Mouse (Mus musculus) layer of hippocampus, adult 8-10 months (tissue): Measurements from ENCODE around the gene Rpn1. TPM values are rescaled to one million over a fixed set of nuclear protein-coding genes. Genes with fewer than 3 reads are reported as not detected.
"Not testable (repeated sequence)": the region's sequence is repeated elsewhere in the genome, so short reads cannot be mapped to it uniquely, and the experiment has no call there.

Experiments used
- DNase-seq, 2 experiments: peaks; one replicate each; pipeline ENCODE4 v3.0.0; 2022; ENCODE audit warnings: low spot score in 2 of 2
- total RNA-seq, 4 experiments: library from RNA; stranded (reverse); gene quantifications; 2 replicates each; pipeline ENCODE4 v1.2.4; 2022

The Rpn1 gene
- total RNA-seq, 4 experiments from 2014 or later: 164 to 216 (median 188) TPM

DNA sequence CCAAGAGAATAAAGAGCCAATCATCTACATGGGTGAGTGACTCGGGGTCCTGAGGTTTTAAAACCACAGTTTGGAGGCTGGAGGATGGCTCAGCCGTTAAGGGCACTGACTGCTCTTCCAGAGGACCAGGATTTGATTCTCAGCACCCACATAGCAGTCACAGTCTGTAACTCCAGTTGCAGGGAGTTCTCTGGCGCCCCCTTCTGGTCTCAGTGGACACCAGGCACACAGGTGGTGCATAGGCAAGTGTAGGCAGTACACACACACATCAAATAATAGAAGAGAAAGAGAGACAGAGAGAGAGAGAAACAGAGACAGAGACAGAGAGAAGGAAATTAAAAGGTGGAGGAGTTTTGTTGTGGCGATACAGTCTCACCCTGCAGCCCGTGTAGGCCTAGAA, 35.0 kb downstream of the Rpn1 start:
- DNase-seq: no peak

DNA sequence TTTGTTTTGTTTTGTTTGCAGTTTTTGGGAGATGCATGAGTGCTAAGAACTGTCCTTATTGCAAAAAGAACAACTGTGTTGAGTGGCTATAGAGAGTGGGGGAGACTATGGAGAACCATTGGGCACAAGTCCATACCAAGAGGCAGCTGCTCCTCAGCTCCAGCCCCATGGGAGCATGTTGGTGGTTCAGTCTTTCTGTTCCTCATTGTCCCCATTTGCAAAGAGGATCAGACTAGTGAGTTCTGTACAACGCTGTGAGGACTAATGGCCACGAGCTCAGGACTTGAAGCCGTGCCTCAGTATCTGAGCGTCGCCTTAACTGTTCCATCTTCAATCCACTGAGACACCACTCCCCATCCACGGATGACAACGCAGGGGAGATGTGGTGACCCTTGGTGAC, 36.5 kb downstream of the Rpn1 start:
- DNase-seq: no peak

DNA sequence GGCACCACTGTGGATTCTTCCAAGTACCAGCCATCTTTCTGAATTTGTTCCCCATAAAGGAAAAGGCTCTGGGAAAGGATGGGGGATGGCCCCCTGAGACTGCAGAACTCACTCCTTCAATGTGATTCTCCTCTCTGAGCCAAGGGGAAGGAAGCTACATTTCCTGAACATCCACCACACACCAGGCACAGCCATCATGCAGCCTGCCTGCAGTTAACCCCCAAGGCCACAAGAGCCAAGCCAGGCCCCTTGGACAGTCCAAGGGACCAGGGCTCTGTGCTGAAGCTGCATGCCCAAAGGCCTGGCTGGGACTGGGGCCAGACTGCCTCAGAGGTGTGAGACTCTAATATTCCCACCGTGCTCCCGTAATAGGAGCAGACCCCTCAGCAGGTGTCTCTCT, 37.5 kb downstream of the Rpn1 start:
- DNase-seq: no peak

DNA sequence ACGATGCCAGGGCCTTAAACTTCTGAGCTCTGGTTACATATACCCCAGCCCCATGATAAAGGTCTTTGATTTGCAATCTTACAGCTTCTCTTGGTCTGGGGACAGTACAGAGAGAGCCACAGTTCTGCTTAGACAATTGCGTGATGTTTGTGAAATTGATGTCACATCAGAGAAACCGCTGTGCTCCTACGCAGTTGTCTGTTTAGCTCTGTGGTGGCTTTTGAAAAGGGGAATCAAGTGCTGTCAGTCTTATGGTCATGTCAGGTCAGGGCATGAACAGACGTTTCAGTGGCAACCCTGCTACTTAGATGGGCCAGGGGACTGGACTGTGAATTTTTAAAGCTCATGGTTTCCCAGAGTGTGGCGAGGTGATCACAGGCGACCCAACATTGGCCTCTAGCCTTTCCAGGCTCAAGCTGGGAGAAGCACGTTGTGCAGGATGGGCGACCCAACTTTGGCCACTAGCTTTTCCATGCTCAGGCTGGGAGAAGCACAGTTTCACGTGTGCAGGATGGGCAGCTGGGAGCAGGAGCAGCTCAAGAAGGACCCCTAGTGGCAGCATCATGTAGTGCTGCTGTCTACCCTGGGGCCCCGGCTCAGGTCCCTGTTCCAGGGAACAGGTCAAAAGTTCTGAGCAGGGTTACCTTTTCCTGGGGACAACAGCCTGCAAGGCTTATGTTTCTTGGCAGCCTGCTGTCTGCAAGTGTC, 39.0 kb downstream of the Rpn1 start:
- DNase-seq: no peak

DNA sequence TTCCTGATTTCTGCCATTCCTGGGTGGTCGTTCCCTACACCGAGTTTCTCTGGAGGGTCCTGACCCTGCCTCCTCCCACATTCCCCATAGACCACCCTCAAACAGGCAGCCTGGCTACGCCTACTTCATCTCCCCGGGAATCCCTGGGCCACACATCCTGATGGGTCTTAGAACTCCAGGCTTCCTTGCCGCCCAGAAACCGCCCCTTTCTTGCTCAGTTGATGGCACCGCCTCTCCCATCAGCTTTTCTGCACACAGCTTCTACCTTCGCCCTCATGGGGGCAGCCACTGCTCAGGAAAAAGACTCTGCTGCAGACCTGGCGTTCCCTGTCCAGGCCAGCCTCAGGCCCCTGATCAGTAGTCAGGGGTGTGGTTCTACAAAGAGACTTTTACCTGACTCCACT, 39.6 kb downstream of the Rpn1 start:
- peak in 1 of 2 experiments; percentile 46 for DNase-seq

DNA sequence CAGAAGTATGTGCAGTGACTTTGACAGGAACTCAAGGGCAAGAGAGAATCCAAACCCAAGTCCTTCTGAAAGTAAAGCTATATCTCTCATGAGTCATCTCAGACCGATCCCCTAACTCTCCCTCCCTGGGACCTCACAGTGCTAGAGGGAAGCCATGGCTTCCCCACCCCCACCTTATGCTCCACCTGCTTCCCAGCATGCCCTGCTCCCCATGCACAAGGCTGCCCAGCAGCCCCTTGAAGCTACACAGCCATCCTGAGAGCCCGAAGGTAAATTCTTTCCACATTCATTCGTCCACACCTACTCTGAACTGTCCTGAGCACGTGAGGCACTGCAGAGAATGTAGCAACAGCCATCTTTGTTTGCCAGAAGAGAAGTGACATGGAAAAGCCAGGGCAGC, 40.3 kb downstream of the Rpn1 start:
- no peak for DNase-seq

DNA sequence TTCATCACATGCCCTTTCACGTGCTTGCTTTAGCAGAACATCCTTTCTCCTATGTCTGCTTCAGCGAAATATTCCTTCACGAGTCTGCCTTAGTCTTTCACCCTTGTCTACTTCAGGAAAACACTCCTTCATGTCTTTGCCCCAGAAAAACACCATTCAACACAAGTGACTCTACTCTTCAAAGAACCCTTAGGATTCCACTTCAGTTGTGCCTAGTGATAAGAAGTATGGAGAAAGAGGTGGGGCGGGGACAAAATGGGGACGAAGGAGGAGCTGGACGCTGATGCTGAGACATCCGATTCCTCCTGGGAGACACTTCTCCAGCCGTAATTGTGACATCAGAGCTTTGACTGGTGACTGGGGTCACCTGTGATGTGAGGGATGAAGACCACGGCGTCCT, 41.5 kb downstream of the Rpn1 start:
- DNase-seq: not testable (repeated sequence)

DNA sequence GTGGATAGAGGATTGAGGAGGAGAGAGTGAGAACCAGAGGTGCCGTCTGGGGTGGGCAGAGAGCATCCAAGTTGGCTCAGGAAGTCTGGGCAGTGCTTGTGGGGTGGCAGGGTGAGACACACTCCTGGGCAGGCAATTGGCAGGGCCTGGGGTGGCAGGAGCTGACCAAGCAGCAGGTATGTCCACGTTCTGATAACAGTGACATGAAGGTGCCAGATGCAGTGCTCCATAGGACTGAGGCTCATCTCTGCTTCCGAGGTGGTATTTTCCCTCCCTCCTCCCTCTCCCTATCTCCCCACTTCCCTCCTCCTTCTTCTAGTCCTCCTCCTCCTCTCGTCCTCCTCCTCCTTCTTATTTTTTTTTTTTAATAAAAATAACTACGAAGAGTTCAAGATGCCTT, 47.2 kb downstream of the Rpn1 start:
- DNase-seq: no peak

DNA sequence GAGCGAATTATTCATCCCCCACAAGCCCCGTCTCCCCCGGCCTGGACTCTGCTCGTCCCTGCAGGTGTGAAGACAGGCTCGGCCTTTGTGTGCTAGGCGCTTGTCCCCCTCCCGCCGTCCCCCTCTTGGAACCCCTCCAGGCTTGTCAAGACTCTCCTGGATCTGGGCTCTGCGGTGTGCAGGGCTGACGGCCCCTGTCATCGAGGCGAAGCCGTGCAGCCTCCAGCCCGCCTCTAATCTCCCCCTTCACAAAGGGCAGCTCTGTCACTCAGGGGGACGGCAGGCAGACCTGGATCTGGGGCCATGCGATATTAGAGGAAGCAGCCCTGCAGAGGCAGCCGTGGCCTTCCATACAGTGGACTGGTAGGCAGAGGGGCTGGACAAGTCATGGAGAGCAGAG, 47.8 kb downstream of the Rpn1 start:
- DNase-seq: no peak

DNA sequence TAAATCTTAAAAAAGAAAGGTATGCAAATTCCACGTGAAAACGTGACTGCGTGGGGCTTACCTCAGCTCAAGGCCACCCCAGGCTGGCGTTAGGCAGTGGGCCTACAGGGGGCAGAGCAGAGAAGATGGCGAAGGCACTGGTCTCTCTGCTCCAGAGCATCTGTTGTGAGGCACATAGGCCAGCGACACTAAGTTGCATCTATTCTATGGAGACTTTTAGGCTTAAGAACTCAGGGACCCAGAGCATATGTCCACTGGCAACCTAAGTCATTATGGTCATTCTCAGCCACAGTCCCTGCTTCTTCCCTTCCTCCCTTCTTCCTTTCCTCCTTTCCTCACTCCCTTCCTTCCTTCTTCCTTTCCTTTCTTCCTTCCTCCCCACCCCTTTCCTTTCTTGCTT, 48.8 kb downstream of the Rpn1 start:
- DNase-seq: no peak

DNA sequence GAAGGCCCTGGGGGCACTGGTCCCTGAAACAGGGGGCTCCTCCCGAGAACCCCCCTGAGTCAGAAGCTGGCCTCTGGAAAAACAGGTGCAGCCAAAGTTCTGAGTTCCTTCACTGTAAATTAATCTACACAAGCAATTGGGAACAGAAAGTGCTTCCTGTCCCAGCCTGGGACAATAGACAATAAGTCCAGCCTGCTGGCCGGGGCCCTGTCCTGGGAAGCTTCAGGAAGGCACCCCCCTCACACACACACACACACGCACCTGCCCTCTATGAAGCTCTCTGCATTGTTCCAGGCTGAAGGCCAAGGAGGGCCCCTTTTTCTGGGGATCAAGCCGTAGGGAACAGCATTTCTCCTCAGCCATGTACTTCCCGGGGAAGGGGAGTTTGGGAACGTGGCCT, 49.6 kb downstream of the Rpn1 start:
- DNase-seq: no peak

DNA sequence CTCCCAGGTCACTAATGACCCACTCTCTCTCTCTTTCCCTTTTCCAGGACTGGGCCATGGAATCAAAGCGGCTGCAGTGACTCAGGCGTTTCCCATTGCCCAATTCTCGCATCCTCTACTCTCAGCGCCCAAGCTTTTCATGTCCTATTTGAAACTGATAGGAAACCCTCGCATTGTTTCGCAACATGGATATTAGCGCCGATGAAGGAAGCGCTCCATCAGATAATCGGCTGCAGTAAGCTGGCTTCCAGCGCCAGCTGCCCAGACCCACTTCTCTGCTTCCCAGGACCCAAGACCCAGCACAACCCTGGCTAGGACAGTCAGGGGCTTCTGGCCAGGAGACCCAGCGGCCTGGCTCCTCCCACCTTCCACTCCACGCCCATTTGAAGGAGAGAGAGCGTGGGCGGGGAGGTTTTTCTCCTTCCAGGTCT, 51.9 kb downstream of the Rpn1 start:
- DNase-seq: no peak

DNA sequence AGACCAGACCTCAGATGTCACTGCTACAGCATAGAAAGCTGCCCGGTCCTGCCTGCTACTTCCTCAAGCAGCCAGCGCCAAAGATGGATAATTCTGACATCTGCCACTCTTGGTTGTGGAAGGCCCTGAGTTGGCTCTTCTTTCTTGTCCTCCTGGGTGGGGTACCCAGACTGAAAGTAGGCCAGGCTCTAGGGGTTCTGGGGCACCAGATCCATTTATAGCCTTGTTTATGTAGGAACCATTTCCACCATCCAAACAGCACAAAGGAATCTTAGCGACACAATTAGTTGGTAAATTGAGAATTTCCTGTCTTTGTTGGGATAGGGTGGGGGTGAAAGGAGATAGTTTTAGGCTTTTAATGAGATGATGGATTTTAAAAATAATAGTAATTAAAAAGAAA, 54.2 kb downstream of the Rpn1 start:
- DNase-seq: no peak

DNA sequence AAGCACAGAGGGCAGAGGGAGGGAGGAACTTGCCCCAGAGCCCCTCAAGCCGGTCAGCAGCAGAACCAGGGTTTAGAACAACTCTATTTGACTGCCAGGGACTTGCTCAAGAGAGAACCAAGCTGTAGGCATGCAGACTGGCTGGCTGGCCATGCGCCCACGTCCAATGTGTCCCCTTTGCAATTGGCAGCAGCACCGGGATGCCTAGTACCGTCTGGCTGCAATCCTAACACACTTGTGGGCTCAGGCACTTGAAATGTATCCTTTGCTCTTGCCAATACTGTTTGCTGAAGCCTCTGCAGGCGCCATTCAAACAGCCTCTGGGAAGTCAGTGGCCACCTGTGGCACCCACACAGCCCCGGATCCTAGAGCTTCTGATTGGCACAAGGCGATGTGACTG, 56.0 kb downstream of the Rpn1 start:
- peak; percentile 87 to 93 for DNase-seq

DNA sequence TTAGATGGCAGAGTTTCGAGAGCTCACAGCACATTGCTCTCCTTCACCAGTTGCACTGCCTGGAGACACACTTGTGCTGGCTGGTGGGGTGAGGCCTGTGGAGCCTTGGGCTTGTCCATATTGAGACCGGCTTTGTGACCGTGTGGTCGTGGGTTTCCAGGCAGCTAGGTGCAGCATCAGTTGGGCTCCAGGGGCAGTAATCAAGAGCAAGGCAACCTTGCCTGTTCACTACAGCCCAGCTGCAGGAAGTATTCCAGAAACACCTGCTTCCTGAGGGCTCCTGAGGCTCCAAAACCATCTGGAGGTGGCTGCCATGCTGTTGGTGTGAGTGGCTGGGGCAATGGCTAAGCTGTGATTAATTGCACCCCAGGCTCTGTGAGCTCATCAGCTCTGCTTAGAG, 61.5 kb downstream of the Rpn1 start:
- no peak for DNase-seq

DNA sequence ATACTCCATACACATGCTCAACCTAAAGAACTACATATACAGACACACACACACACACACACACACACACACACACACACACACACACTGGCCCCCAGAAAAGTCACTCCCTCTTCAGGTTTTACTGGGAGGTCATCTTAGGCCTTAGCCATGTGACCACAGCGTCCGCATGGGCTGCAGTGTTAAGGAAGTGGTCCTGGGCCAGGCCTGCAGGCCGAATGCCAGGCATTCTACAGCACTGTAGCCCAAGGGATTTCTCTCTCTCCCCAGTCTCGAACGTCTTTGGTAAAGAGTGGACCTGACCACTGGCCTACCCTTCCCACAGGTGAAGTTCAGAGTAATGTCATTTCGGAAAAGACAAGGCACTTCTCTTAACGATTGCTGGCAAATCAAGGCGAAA, 62.3 kb downstream of the Rpn1 start:
- DNase-seq: no peak

DNA sequence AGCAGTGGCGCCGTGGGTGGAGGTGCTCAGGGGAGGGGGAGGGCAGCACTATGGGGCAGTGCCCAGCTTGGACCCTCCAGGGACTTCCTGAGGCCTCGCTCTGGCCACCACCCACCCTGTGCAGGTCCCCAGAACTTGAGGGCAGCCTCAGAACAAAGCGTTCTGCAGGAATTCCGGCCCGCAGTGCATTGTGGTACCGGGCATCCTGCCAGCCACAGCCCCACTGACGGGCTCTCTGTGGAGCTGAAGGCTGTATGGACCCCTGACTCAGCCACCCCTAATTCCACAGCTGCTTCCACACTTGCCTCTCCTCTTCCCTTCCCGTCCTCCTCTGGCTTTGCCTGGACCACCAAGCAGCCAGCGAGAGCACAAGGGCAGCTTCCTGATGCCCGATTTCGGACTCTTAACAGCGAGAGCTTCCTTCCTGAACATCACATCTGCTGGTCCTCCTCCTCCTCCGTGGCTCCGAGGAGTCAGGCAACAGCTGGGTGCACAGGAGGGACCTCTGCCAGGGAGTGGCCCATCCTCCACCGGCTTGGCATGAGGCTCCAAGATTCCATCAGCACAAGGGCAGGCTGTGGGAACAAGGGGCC, 63.2 kb downstream of the Rpn1 start:
- DNase-seq: peak in 1 of 2 experiments; percentile 22

DNA sequence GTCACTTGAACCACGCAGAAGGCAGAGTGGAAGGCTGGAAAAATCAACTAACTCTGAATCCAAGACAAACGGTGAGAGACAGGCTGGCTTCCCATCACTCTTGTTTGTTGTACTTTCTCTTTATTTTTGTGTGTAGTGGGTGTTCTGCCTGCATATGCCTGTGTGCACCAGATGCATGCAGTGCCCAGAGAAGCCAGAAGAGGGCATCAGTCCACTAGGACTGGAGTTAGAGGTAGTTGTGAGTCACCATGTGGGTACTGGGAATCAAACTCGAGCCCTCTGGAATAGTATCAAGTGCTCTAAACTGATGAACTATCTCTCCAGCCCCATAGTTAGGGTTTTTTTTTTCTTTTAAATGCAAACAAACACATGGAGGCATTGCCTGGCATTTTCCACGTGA, 67.1 kb downstream of the Rpn1 start:
- no peak for DNase-seq

DNA sequence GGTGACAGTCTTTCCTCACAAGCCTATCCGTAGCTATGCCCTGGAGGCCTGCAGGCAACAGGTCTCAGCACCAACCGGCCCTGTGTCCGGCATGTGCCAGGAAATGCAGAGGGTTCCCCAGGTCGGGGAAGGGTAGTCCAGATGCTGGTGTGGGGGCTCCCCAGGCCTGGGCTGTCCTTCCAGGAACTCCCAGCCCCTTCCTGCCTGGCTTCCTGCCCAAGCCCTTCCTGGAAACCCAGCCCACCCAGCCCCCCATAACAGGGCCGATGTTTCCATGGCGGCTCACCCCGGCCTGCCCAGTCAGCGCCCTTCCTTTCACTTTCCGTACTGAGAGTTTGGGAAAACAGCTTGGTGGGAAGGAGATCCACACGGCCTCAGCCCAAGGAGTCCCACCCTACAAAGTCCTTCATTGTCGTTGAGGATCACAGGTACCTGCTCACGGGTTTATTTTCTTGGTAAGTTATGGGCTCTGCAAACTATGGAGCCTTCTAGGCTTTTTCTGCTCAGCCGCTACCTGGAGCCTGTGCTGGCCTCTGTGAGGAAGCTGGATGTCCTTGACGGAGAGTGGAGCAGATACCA, 67.9 kb downstream of the Rpn1 start:
- DNase-seq: no peak

DNA sequence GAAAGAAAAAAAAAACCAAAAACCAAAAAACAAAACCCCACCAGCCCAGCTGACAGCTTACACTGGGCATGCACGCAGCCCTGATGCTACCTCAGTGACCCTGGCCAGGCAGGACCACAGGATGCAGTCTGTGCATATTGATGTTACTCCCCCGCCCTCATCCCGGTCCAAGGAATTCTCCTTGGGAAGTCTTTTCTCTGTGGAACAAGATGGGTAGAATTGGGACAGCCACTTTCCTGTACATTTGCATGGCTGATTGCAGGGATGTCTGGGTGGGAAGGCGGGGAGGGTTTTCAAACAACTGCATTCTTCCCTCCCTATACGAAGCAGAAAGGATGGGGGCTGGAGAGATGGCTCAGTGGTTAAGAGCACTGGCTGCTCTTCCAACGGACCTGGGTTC, 68.7 kb downstream of the Rpn1 start:
- DNase-seq: no peak
